ENCODE assay signal across 1 mouse cellular context in genomic region chr7:126284021-126284420, GRCm38 (mm10).
TF ChIP-seq lines count a peak whose summit lies in the region.

No protein-coding gene starts in this region.

TF ChIP-seq in MEL, 35 proteins besides CTCF, POLR2A, EP300 and RAD21 (continued from another document):
- TF ChIP-seq RCOR1 (IDR thresholded peaks at IDR 0.05; ENCODE audit: low read depth, low read length): no peak
- no peak for TF ChIP-seq TBP (IDR thresholded peaks at IDR 0.05; ENCODE audit: low read depth, low read length)
- TF ChIP-seq UBTF (IDR thresholded peaks at IDR 0.05; ENCODE audit: borderline replicate concordance, insufficient read depth, low read depth, low read length): no peak
- TF ChIP-seq ETS1 (IDR thresholded peaks at IDR 0.05; ENCODE audit: low read depth, low read length): no peak
